Mouse (Mus musculus) myocyte (in vitro differentiated cells): ENCODE data around the gene Col17a1.

ENCODE experiments used
- CEBPB ChIP-seq: IDR thresholded peaks from 2 replicates; pipeline ENCODE4 v1.6.1; 2011; ENCODE audit warnings: mild to moderate bottlenecking, moderate library complexity; ENCODE audit not compliant: poor library complexity, insufficient read depth, severe bottlenecking
- E2F4 ChIP-seq: IDR thresholded peaks from one replicate; pipeline ENCODE4 v1.6.1; 2011; ENCODE audit warnings: mild to moderate bottlenecking, control low read depth, moderate library complexity; ENCODE audit not compliant: insufficient read depth
- MAX ChIP-seq: IDR thresholded peaks from one replicate; pipeline ENCODE4 v1.6.1; 2011; ENCODE audit warnings: low read depth, mild to moderate bottlenecking, control low read depth
- MYOD1 ChIP-seq, 3 experiments: IDR thresholded peaks; one replicate each; pipeline ENCODE4 v1.6.1; 2011; ENCODE audit warnings: control low read depth in 2 of 3, low read depth in 2 of 3, mild to moderate bottlenecking in 2 of 3, moderate library complexity in 1 of 3; ENCODE audit not compliant: insufficient read length in 2 of 3, control insufficient read depth in 1 of 3
- MYOG ChIP-seq, 3 experiments: IDR thresholded peaks; one replicate each; pipeline ENCODE4 v1.6.1; 2011; ENCODE audit warnings: control low read depth in 2 of 3, low read depth in 2 of 3, mild to moderate bottlenecking in 2 of 3; ENCODE audit not compliant: insufficient read length in 2 of 3, control insufficient read depth in 1 of 3, insufficient read depth in 1 of 3
- POLR2A ChIP-seq: IDR thresholded peaks from one replicate; pipeline ENCODE4 v1.6.1; 2011; ENCODE audit warnings: low read depth, mild to moderate bottlenecking, control low read depth, moderate library complexity; ENCODE audit not compliant: insufficient read length
- POLR2AphosphoS2 ChIP-seq: IDR thresholded peaks from one replicate; pipeline ENCODE4 v1.6.1; 2011; ENCODE audit warnings: low read depth, control low read depth; ENCODE audit not compliant: insufficient read length
- SRF ChIP-seq: IDR thresholded peaks from one replicate; pipeline ENCODE4 v1.6.1; 2011; ENCODE audit warnings: low read depth; ENCODE audit not compliant: control insufficient read depth, insufficient read length
- TCF12 ChIP-seq: IDR thresholded peaks from one replicate; pipeline ENCODE4 v1.6.1; 2011; ENCODE audit warnings: mild to moderate bottlenecking, control low read depth; ENCODE audit not compliant: poor library complexity, insufficient read depth, severe bottlenecking
- TCF3 ChIP-seq: IDR thresholded peaks from one replicate; pipeline ENCODE4 v1.6.1; 2011; ENCODE audit warnings: low read depth, control low read depth; ENCODE audit not compliant: insufficient read length
- USF1 ChIP-seq: IDR thresholded peaks from one replicate; pipeline ENCODE4 v1.6.1; 2011; ENCODE audit warnings: low read depth, mild to moderate bottlenecking, control low read depth, moderate library complexity

DNA sequence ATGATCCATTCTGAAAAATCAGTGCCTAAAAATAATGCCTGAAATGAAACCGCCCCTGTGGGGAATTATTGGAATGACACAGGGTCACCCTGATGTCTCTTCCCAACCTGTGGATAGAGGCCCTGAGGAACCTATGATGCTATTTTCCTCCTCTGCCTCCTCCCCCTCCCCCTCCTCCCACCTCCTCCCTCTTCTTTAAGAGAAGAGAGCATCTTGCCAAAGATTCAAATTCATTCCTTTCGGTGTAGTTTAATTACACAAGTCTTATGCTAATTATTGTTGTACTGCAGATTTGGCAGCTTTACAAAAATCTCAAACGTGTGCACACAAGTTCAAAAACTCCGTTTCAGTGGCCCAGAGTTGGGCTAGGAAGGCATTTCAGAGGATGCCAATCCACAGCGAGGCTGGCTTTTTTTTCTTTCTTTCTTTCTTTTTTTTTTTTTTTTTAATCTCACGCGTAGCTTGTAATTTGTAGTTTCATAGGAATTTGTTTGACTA, 33.8 kb upstream of the Col17a1 start:
- TF ChIP-seq POLR2A (no peak), TCF3 (no peak), USF1 (no peak), MYOD1 (IDR thresholded peaks at IDR 0.05; ENCODE audit: control insufficient read depth in 1 of 3, insufficient read length in 2 of 3, low read depth in 2 of 3) (no peak), E2F4 (no peak), SRF (no peak), MAX (no peak), MYOG (IDR thresholded peaks at IDR 0.05; ENCODE audit: control insufficient read depth in 1 of 3, insufficient read depth in 1 of 3, insufficient read length in 2 of 3, low read depth in 2 of 3) (no peak), TCF12 (no peak), CEBPB (no peak), POLR2AphosphoS2 (no peak)
